Mouse (Mus musculus) cerebellum, adult 9-10 months (tissue): Measurements from ENCODE around the gene Ap3d1.
A peak's percentile ranks its signal among the peaks of the same experiment; 100 is the strongest.

Experiments
- DNase-seq: peaks from one replicate; pipeline ENCODE4 v3.0.0; 2022

Ap3d1 gene

DNA sequence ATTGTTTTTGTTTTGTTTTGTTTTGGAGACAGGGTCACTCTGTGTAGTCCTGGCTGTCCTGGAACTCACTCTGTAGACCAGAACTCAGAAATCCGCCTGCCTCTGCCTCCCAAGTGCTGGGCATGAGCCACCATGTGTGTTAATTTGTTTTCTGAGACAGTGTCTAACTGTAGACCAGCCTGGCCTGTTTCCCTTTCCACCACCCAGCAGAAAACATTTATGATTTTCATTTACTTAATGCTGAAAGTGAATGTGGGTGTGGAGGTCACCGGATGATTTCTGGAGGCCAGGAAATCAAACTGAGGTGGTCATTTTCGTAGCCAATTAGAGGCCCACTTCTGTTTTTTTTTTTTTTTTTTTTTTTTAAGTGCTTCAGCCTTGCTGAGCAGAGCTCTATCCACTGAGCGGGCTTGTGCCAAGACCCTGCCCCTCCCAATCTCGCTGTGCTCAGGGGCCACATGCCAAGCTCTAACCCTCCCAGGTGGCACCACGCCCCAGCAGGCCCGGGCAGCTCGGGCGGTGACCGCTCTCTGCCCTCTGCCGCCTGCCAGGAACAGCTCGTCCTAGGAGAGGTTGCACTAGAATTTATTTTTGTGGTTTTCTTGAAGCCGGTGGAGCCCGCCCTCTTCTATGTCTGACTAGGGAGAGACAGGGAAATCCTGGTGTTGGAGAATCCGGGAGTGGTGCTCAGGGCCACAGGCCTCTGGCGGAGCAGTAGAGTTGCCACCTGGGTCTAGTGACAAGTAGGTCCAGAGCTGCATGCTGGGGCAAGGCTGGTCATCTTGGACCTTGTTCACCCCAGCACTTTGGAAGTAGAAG is 77.7 kb downstream of the Ap3d1 start:
- peak; percentile 81 for DNase-seq

DNA sequence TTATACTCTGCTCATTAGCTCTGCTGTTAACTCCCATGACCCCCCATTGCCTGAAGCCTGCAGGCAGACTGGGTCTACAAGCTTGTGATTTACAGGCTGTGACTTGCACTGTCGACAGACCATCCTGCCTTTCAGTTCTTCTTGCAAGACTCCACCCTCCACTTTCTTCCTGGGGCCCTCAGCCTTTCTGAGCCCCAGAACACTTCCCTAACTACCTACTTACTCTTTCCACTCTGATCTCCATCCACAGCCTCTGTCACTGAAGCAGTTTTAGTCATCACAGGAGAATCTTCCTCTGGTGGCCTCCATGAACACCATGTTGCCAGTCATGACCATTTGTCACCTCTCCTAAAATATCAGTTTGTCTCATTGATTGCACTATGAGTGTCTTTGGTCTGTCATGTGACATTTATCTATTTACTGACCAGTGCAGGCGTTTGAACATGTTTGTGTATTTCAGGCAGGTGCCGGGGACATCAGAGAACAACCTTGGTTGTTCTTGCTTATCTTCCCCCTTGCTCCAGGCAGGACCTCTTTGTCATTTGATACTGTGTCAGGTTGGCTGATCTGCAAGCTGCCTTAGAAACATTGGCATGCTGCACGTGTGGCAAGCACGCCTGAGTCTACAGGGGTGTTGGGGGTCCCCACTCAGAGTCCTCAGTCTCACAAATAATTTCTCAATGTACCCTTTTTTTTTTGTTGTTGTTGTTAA is 78.4 kb downstream of the Ap3d1 start:
- DNase-seq = no peak

DNA sequence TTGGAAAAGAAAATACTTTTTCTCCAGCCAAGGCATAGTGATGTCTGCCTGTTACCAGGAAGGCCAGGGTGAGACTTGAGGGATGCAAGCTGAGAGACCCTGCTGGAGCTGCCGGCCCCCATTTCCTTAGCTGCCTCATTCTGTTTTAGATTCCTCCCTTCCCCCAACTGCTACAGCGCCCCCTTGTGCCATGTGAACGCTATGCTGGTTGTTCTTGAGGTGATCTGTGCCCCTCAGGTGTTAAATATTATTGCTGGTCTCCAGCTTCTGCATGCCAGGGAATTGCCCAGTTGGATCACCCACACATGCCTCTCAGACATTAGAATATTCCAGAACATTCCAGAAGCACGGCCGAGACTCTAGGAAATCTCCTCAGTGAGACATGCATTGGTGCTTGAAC is 80.9 kb downstream of the Ap3d1 start:
- no peak for DNase-seq

DNA sequence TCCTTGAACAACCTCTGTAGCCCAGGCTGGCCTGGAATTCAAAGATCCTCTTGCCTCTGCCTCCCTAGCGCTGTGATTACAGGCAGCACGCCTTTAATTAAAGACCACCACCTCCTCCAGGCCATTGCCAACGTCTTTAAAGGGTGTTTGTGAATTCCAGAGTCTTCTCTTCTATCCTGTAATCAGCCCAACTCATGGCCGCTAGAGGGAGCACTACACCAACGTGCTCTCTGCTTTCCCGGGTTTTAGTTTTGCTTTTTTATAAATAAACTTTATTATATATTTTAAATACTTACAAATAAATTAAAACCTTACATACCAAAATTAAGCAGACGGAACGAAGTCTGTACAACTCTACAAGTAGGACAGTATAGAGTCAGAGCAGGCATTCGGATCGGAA is 82.9 kb downstream of the Ap3d1 start:
- peak; percentile 87 for DNase-seq

DNA sequence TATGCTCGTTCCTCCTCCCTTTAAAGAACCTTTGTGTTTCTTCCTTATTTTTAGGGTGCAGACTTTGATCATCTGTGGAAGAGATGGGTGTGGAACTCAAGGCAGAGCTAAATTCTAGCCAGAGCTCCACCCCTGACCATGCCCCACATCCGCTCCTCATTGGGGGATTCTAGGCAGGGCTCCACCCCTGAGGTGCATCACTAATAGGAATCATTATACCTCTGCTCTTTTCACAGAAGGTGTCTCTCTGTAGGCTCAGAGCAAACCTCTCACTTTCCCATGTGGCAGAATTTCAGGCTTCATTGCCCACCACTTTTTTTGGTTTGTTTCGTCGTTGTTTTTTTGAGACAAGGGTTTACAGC is 83.2 kb downstream of the Ap3d1 start:
- DNase-seq = no peak

DNA sequence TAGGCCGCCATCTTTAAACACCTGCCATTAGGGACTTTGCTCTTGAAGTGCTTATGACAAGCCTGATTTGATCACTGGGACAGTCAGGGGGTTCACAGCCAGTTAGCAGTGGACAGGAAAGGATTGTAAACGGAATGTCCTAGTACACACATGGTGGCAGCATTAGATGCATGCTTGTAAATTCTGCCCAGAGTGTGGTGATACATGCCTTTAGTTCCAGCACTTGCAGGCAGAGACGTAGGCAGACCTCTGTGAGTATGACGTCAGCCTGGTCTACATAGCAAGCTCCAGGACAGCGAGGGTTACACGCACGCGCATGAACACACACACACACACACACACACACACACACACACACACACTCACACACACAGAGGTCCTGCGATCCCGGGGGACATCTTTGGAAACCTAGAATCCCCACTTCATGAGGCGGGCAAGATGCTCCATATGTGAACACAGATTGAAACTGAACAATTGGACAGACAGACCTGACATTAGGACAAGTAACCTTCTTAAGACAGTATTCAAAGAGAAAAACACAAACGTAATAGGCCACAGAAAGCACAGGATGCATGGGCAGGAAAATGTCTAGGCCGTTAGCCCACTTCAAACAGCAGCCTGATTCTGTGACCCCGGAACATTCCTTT is 83.7 kb downstream of the Ap3d1 start:
- peak; percentile 54 for DNase-seq
